Mouse (Mus musculus) heart, postnatal 0 days (tissue): ENCODE data around the gene Trex2. TPM values are rescaled to one million over a fixed set of nuclear protein-coding genes. Genes with fewer than 3 reads are reported as not detected.

ENCODE experiments used
- ATAC-seq: fragments of 200-750 bp; cut with Nextera tagmentation; 2 replicates; pipeline ENCODE4 v1.8.0; 2017; ENCODE audit warnings: low read depth, moderate number of reproducible peaks, moderate library complexity; ENCODE audit not compliant: insufficient read depth
- DNase-seq: peaks from one replicate; pipeline ENCODE4 v3.0.0-alpha.2; 2016; ENCODE audit warnings: low spot score
- H3K27ac ChIP-seq: fragments of 300-500 bp; sonication (generic); 2 replicates; pipeline ENCODE4 v1.5.1; 2014; ENCODE audit warnings: low read depth, mild to moderate bottlenecking
- H3K27me3 ChIP-seq: fragments of 300-500 bp; sonication (generic); 2 replicates; pipeline ENCODE4 v1.6.1; 2014; ENCODE audit warnings: low read length, mixed read lengths; ENCODE audit not compliant: control insufficient read depth, insufficient read depth
- H3K36me3 ChIP-seq: fragments of 300-500 bp; sonication (generic); replicated peaks from 2 replicates; pipeline ENCODE4 v1.6.1; 2014; ENCODE audit warnings: low read length, mixed read lengths; ENCODE audit not compliant: control insufficient read depth, insufficient read depth
- H3K4me1 ChIP-seq: fragments of 300-500 bp; sonication (generic); 2 replicates; pipeline ENCODE4 v1.6.1; 2014; ENCODE audit warnings: antibody characterized with exemption; ENCODE audit not compliant: control insufficient read depth, insufficient read depth
- H3K4me2 ChIP-seq: fragments of 300-500 bp; sonication (generic); 2 replicates; pipeline ENCODE4 v1.6.1; 2014; ENCODE audit warnings: low read depth, mild to moderate bottlenecking, low read length, moderate library complexity
- H3K4me3 ChIP-seq: fragments of 300-500 bp; sonication (generic); 2 replicates; pipeline ENCODE4 v1.5.1; 2014; ENCODE audit warnings: low read depth, low read length
- H3K9ac ChIP-seq: fragments of 300-500 bp; sonication (generic); replicated peaks from 2 replicates; pipeline ENCODE4 v1.6.1; 2014; ENCODE audit warnings: low read depth, low read length, mixed read lengths
- H3K9me3 ChIP-seq: fragments of 300-500 bp; sonication (generic); replicated peaks from 2 replicates; pipeline ENCODE4 v1.6.1; 2016; ENCODE audit warnings: low read length; ENCODE audit not compliant: control insufficient read depth
- CTCF ChIP-seq: IDR thresholded peaks from 2 replicates; pipeline ENCODE4 v1.5.1; 2016; ENCODE audit warnings: antibody characterized with exemption, control low read depth, low read depth
- EP300 ChIP-seq: IDR thresholded peaks from 2 replicates; pipeline ENCODE4 v1.6.1; 2016; ENCODE audit warnings: antibody characterized with exemption, low read depth
- WGBS: fragments of 180-500 bp; shearing (Covaris S2); extraction: QIAGEN DNeasy Blood & Tissue Kit; methylation state at CpG from one replicate; pipeline ENCODE4 v1.1.7; 2014; 5-methylcytosine and 5-hydroxymethylcytosine counted together
- polyA plus RNA-seq: library from polyadenylated mRNA; unstranded; fragments of >200 nt; fragmentation: Nextera tagmentation; extraction: Ambion mirVana; gene quantifications from 2 replicates; pipeline ENCODE4 v1.2.1, GENCODE M21; 2015
- total RNA-seq: library from RNA; depleted of rRNA; stranded (reverse); fragments of >200 nt; gene quantifications from 2 replicates; pipeline ENCODE4 v1.2.3, GENCODE M21; 2014; ENCODE audit warnings: low replicate concordance; rRNA removed

The Trex2 gene
- total and polyA plus RNA-seq, 2 experiments from 2014 or later, result not detected

DNA sequence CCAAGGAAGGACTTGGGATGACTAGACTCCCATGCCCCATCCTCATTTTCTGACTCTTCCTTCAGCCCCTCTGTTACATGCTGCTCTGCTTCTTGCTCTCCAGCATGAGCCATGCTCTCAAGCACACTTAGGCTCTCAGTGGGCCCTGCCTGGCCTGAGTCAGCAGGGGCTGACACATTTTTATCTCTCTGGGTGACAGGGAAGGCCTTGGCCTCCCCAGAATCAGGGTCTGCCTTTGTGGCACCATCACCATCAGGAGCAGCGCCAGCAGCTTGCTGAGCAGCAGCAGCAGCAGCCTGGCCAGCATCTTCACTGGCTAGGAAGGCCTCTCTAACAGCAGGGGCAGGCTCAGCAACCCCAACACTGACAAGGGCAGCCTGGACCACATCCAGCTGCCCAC lies 38.7 kb downstream of the Trex2 start:
- ATAC-seq (no peak), DNase-seq (no peak)
- no peaks in the 10 kb centered on the region for H3K36me3 ChIP-seq
- no peaks in the 10 kb centered on the region for H3K4me1 ChIP-seq
- H3K27me3 ChIP-seq, result no peaks in the 10 kb centered on the region
- H3K4me3 ChIP-seq, result no peak overlapping the region
- no peak overlapping the region for H3K4me2 ChIP-seq
- TF ChIP-seq CTCF (no peak), EP300 (no peak)
- WGBS, result 93% methylated on average over 1 of the region's 1 CpGs
- H3K9ac ChIP-seq, result no peak overlapping the region
- no peak overlapping the region for H3K27ac ChIP-seq
- H3K9me3 ChIP-seq, result no peaks in the 10 kb centered on the region

DNA sequence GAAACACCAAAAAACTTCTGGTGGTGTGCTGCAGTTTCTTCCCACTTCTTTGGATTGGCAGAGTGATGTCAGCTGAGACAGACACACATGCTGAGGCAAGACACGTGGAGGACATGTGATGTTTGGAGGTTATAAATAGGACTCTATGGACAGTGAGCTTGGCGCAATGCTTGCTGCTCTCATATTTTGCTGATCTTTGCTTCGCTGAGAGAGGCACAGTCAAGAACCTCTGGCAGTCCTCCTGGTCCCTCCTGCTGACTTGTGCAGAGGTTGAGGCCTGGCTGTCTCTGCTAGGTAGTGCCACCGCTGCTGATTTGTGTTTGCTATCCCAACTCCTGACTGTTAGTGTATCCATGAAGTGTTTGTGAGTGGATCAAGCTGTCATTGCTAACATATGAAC lies 43.7 kb downstream of the Trex2 start:
- no peaks in the 10 kb centered on the region for H3K27me3 ChIP-seq
- no peak overlapping the region for H3K4me3 ChIP-seq
- WGBS, result 54% methylated on average over 4 of the region's 4 CpGs
- H3K4me2 ChIP-seq, result no peak overlapping the region
- ATAC-seq (no peak), DNase-seq (no peak)
- H3K27ac ChIP-seq, result no peak overlapping the region
- H3K9ac ChIP-seq, result no peak overlapping the region
- no peaks in the 10 kb centered on the region for H3K36me3 ChIP-seq
- H3K4me1 ChIP-seq, result no peaks in the 10 kb centered on the region
- no peak for TF ChIP-seq CTCF
- TF ChIP-seq EP300, result no peak
- no peaks in the 10 kb centered on the region for H3K9me3 ChIP-seq

DNA sequence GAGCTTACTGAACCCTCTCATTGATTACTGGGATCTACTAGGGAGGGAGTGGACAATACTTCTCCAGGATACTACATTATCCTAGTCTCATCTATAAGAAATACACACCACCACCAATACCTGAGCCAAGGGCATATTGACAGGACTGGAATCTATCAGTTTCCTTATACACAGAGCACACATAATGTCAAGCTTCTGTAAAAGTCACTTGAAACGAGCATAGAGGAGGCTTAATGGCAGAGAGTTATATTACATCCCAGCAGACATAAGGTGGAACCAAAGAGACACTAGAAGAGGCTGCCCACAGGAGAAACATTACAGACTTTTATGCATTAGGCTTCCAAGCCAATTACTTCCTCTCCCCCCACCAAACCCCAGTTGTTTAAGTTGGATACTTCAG lies 50.2 kb downstream of the Trex2 start:
- WGBS, result 29% methylated on average over 1 of the region's 1 CpGs
- no peak for ATAC-seq
- no peaks in the 10 kb centered on the region for H3K9me3 ChIP-seq
- no peak for TF ChIP-seq EP300
- no peak for TF ChIP-seq CTCF
- no peak overlapping the region for H3K9ac ChIP-seq
- H3K27me3 ChIP-seq, result no peaks in the 10 kb centered on the region
- DNase-seq, result no peak
- H3K4me1 ChIP-seq, result no peaks in the 10 kb centered on the region
- no peak overlapping the region for H3K4me2 ChIP-seq
- no peaks in the 10 kb centered on the region for H3K36me3 ChIP-seq
- H3K27ac ChIP-seq, result no peak overlapping the region
- no peak overlapping the region for H3K4me3 ChIP-seq

DNA sequence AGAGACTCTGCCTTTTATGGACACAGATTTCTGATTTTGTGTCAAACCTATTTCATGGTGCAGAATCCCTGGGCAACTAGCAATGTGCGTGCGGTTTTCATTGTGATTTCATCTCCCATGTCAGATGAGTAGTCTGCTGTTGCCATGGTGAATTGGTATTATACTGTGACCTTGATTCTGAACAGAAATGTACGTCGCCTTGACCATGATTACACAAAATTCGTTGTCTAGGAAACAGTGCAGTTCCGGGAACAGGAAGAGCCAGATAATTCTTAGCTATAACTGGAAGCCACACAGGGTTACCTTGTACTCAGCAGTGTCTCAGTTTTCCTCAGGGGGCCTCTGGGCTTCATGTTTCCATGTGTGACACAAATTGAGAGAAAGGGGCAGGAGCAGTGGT lies 50.7 kb downstream of the Trex2 start:
- no peaks in the 10 kb centered on the region for H3K27me3 ChIP-seq
- WGBS, result 66% methylated on average over 6 of the region's 6 CpGs
- no peaks in the 10 kb centered on the region for H3K9me3 ChIP-seq
- DNase-seq, result no peak
- ATAC-seq, result no peak
- H3K36me3 ChIP-seq, result no peaks in the 10 kb centered on the region
- no peak overlapping the region for H3K4me3 ChIP-seq
- no peak overlapping the region for H3K27ac ChIP-seq
- H3K4me1 ChIP-seq, result no peaks in the 10 kb centered on the region
- H3K4me2 ChIP-seq, result no peak overlapping the region
- no peak overlapping the region for H3K9ac ChIP-seq
- no peak for TF ChIP-seq EP300
- no peak for TF ChIP-seq CTCF

Other genes with a start within 250 kb of the Trex2 start
- gene Xlr3b, start 243.1 kb downstream of the Trex2 start, total RNA-seq, result 2.3 TPM in 1 of 2 replicates, not detected in the other
- gene Xlr3b, start 243.1 kb downstream of the Trex2 start, polyA plus RNA-seq, result 1.0 and 4.1 TPM in 2 replicates
- gene Xlr4b, start 221.0 kb downstream of the Trex2 start, total RNA-seq, result not detected in 2 replicates
- gene Xlr4b, start 221.0 kb downstream of the Trex2 start, polyA plus RNA-seq, result 0.90 TPM in 1 of 2 replicates, not detected in the other
- gene F8a, start 207.1 kb downstream of the Trex2 start, total RNA-seq, result 16.0 and 20.7 TPM in 2 replicates
- 12.3 and 12.4 TPM in 2 replicates for gene F8a, start 207.1 kb downstream of the Trex2 start, polyA plus RNA-seq
- not detected in 2 replicates for gene Xlr4c, start 192.2 kb downstream of the Trex2 start, total RNA-seq
- 0.38 TPM in 1 of 2 replicates, not detected in the other for gene Xlr4c, start 192.2 kb downstream of the Trex2 start, polyA plus RNA-seq
- gene Xlr3c, start 170.0 kb downstream of the Trex2 start, total RNA-seq, result not detected in 2 replicates
- not detected in 2 replicates for gene Xlr3c, start 170.0 kb downstream of the Trex2 start, polyA plus RNA-seq
- not detected in 2 replicates for gene Xlr5a, start 142.4 kb downstream of the Trex2 start, total RNA-seq
- not detected in 2 replicates for gene Xlr5a, start 142.4 kb downstream of the Trex2 start, polyA plus RNA-seq
- gene Xlr5c, start 142.4 kb downstream of the Trex2 start, total RNA-seq, result not detected in 2 replicates
- not detected in 2 replicates for gene Xlr5c, start 142.4 kb downstream of the Trex2 start, polyA plus RNA-seq
- not detected in 2 replicates for gene Gm45015, start 98.5 kb downstream of the Trex2 start, total RNA-seq
- not detected in 2 replicates for gene Gm45015, start 98.5 kb downstream of the Trex2 start, polyA plus RNA-seq
- 25.4 and 28.8 TPM in 2 replicates for gene Zfp275, start 92.7 kb downstream of the Trex2 start, total RNA-seq
- gene Zfp275, start 92.7 kb downstream of the Trex2 start, polyA plus RNA-seq, result 3.2 and 3.3 TPM in 2 replicates
- not detected in 2 replicates for gene Gm18336, start 36.6 kb downstream of the Trex2 start, total RNA-seq
- gene Gm18336, start 36.6 kb downstream of the Trex2 start, polyA plus RNA-seq, result not detected in 2 replicates
- 0.76 TPM in 1 of 2 replicates, not detected in the other for gene Zfp92, start 24.2 kb downstream of the Trex2 start, total RNA-seq
- gene Zfp92, start 24.2 kb downstream of the Trex2 start, polyA plus RNA-seq, result not detected in 2 replicates
- gene Haus7, start 23.7 kb upstream of the Trex2 start, total RNA-seq, result 15.6 and 23.2 TPM in 2 replicates
- 33.3 and 34.7 TPM in 2 replicates for gene Haus7, start 23.7 kb upstream of the Trex2 start, polyA plus RNA-seq
- 198 and 304 TPM in 2 replicates for gene Bgn, start 48.3 kb upstream of the Trex2 start, total RNA-seq
- 61.6 and 64.1 TPM in 2 replicates for gene Bgn, start 48.3 kb upstream of the Trex2 start, polyA plus RNA-seq
- gene Atp2b3, start 67.7 kb upstream of the Trex2 start, total RNA-seq, result 0.53 and 1.1 TPM in 2 replicates
- 0.14 and 0.20 TPM in 2 replicates for gene Atp2b3, start 67.7 kb upstream of the Trex2 start, polyA plus RNA-seq
- gene Dusp9, start 204.1 kb upstream of the Trex2 start, total RNA-seq, result 0.39 and 2.2 TPM in 2 replicates
- gene Dusp9, start 204.1 kb upstream of the Trex2 start, polyA plus RNA-seq, result 0.12 and 0.19 TPM in 2 replicates
- 2.7 and 14.8 TPM in 2 replicates for gene Pnck, start 224.8 kb upstream of the Trex2 start, total RNA-seq
- gene Pnck, start 224.8 kb upstream of the Trex2 start, polyA plus RNA-seq, result 9.9 and 12.0 TPM in 2 replicates
- gene Slc6a8, start 237.8 kb upstream of the Trex2 start, total RNA-seq, result 99.7 and 138 TPM in 2 replicates
- gene Slc6a8, start 237.8 kb upstream of the Trex2 start, polyA plus RNA-seq, result 11.0 and 11.9 TPM in 2 replicates